Mouse (Mus musculus) C2C12 (cell line): ENCODE data around the gene Luzp1. TPM values are rescaled to one million over a fixed set of nuclear protein-coding genes. Genes with fewer than 3 reads are reported as not detected.
A peak's percentile ranks its signal among the peaks of the same experiment; 100 is the strongest.

Experiments used
- H3K27me3 ChIP-seq: one replicate; pipeline ENCODE4 v1.6.1; 2011; ENCODE audit not compliant: control insufficient read depth, insufficient read depth, insufficient read length
- H3K36me3 ChIP-seq: one replicate; pipeline ENCODE4 v1.6.1; 2011; ENCODE audit not compliant: control insufficient read depth, insufficient read depth
- H3K4me3 ChIP-seq: one replicate; pipeline ENCODE4 v1.5.1; 2011; ENCODE audit warnings: mild to moderate bottlenecking, control low read depth; ENCODE audit not compliant: poor library complexity, insufficient read depth, severe bottlenecking
- H3K79me2 ChIP-seq: one replicate; pipeline ENCODE4 v1.6.1; 2011; ENCODE audit not compliant: control insufficient read depth, insufficient read depth
- H3K79me3 ChIP-seq: one replicate; pipeline ENCODE4 v1.6.1; 2011; ENCODE audit warnings: low read depth, control low read depth
- H3ac ChIP-seq: one replicate; pipeline ENCODE3; 2011; ENCODE audit warnings: low read depth; ENCODE audit not compliant: control insufficient read depth, insufficient read length
- CEBPB ChIP-seq: IDR thresholded peaks from one replicate; pipeline ENCODE4 v1.6.1; 2011; ENCODE audit warnings: low read depth, mild to moderate bottlenecking, control low read depth, moderate library complexity
- CTCF ChIP-seq: IDR thresholded peaks from one replicate; pipeline ENCODE4 v1.5.1; 2011; ENCODE audit not compliant: control insufficient read depth, insufficient read depth, insufficient read length
- FOSL1 ChIP-seq: IDR thresholded peaks from one replicate; pipeline ENCODE4 v1.8.0; 2011; ENCODE audit warnings: mild to moderate bottlenecking, low read length; ENCODE audit not compliant: poor library complexity, insufficient read depth, severe bottlenecking
- MAX ChIP-seq: IDR thresholded peaks from one replicate; pipeline ENCODE4 v1.6.1; 2011; ENCODE audit warnings: mild to moderate bottlenecking, control low read depth
- MYOD1 ChIP-seq: IDR thresholded peaks from one replicate; pipeline ENCODE4 v1.6.1; 2011; ENCODE audit warnings: low read depth; ENCODE audit not compliant: control insufficient read depth, insufficient read length
- MYOG ChIP-seq: IDR thresholded peaks from one replicate; pipeline ENCODE4 v1.6.1; 2011; ENCODE audit not compliant: control insufficient read depth, insufficient read length; ENCODE audit errors: extremely low read depth
- USF1 ChIP-seq: IDR thresholded peaks from one replicate; pipeline ENCODE4 v1.6.1; 2011; ENCODE audit warnings: low read depth, mild to moderate bottlenecking, control low read depth, moderate library complexity
- polyA plus RNA-seq: library from polyadenylated mRNA; unstranded; fragments of >200 nt; fragmentation: generic; extraction: Trizol; gene quantifications from one replicate; pipeline ENCODE4 v1.2.1, GENCODE M21; 2012; ENCODE audit warnings: missing spikeins

Luzp1 gene
- polyA plus RNA-seq, 1 experiment = 16.1 TPM

- Histone ChIP-seq H3K79me2 (peaks cover 95% of the 10 kb centered on the region), H3K4me3 (no peak overlapping the region), H3ac (no peak overlapping the region), H3K27me3 (no peaks in the 10 kb centered on the region), H3K79me3 (peaks cover 73% of the 10 kb centered on the region), H3K36me3 (peaks cover 16% of the 10 kb centered on the region)
- TF ChIP-seq FOSL1 = no peak
- no peak for TF ChIP-seq MAX
- no peak for TF ChIP-seq CEBPB
- TF ChIP-seq MYOG = no peak
- no peak for TF ChIP-seq CTCF
- no peak for TF ChIP-seq MYOD1
- TF ChIP-seq USF1 = no peak
Measured at GRCm38 (mm10) chr4:136518141-136518540, 48.6 kb downstream of the Luzp1 start.

- H3K79me3 ChIP-seq = peaks cover 71% of the 10 kb centered on the region
Measured at GRCm38 (mm10) chr4:136518576-136518975, 49.0 kb downstream of the Luzp1 start.

DNA sequence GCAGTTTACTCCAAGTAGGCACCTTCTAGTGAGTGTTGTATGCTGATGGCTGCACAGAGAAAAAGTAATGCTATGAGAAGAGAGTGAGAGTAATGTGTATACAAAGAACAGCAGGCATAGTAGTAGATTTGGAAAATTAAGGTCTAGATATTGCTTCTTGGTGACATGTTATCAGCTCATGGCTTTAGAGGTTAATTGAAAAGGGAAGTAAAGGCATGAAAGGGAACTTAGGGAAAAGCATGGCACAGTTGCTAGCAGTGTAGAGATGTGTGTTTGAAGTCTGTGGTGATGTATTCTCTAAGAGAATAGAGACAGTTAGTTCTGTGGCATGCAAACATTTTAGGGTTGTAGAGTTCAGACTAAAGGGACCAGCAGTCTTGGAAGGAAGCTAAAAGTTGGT lies 50.3 kb downstream of the Luzp1 start:
- peaks cover 96% of the 10 kb centered on the region for H3K79me2 ChIP-seq
- TF ChIP-seq MAX (no peak), FOSL1 (no peak), USF1 (no peak), CTCF (no peak), MYOD1 (no peak), MYOG (no peak), CEBPB (no peak)
- H3K36me3 ChIP-seq = peaks cover 23% of the 10 kb centered on the region
- H3K4me3 ChIP-seq = no peak overlapping the region
- no peaks in the 10 kb centered on the region for H3K27me3 ChIP-seq
- peaks cover 69% of the 10 kb centered on the region for H3K79me3 ChIP-seq
- H3ac ChIP-seq = no peak overlapping the region

More at GRCm38 (mm10) chr4:136518576-136518975, 49.0 kb downstream of the Luzp1 start:
- no peak overlapping the region for H3K4me3 ChIP-seq
- no peak for TF ChIP-seq MYOG
- TF ChIP-seq FOSL1 = no peak
- TF ChIP-seq CEBPB = no peak
- TF ChIP-seq MYOD1 = no peak
- TF ChIP-seq MAX = no peak
- TF ChIP-seq CTCF = no peak
- no peak for TF ChIP-seq USF1
- no peak overlapping the region for H3ac ChIP-seq
- H3K79me2 ChIP-seq = peaks cover 95% of the 10 kb centered on the region
- H3K36me3 ChIP-seq = peaks cover 16% of the 10 kb centered on the region
- no peaks in the 10 kb centered on the region for H3K27me3 ChIP-seq

DNA sequence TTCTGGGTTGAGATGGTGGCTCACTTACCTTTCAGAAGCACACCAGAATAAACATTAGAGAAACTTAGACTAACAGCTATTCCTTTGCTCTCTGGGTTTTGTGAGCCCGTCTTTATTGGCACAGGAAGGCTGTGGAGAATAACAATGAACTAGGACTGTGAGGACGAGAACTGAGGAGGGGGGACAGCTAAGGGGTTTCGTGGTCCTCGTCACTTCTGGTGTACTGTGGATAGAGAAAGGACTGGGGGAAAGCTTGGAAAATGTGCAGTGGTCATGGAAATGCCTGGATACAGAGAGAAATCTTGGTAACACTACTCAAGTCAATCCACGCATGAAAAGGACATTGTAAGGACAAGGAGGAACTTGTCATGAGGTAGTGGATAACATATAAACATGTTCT lies 52.3 kb downstream of the Luzp1 start:
- Histone ChIP-seq H3K27me3 (no peaks in the 10 kb centered on the region), H3ac (no peak overlapping the region), H3K4me3 (no peak overlapping the region), H3K79me2 (peaks cover 95% of the 10 kb centered on the region), H3K79me3 (peaks cover 60% of the 10 kb centered on the region), H3K36me3 (peaks cover 20% of the 10 kb centered on the region)
- TF ChIP-seq MYOG (no peak), USF1 (no peak)

GRCm38 (mm10) chr4:136524309-136524708 lies 54.7 kb downstream of the Luzp1 start:
- TF ChIP-seq CEBPB (no peak), USF1 (no peak), MAX (no peak), MYOG (no peak), CTCF (no peak), MYOD1 (no peak)
- Histone ChIP-seq H3K4me3 (no peak overlapping the region), H3K79me3 (peaks cover 68% of the 10 kb centered on the region), H3K36me3 (peaks cover 24% of the 10 kb centered on the region), H3K79me2 (peaks cover 97% of the 10 kb centered on the region), H3ac (no peak overlapping the region), H3K27me3 (no peaks in the 10 kb centered on the region)

DNA sequence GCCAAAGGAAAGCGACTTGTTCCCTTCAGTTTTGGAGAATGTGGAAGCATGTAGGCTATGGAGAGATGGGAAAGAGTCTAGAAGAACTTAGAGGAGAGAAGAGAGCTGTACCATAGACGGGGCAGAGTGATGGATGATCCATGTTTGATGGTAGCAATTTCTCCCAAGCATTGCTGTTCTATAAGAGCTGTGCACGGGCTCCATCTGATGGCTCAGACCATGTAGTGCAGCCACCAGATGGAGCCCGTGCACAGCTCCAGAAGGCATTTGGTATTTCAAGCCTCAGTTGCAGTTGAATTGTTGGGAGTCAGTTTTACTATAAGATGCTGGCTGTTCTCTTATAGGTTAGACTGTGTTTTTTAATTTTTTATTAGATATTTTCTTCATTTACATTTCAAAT lies 56.9 kb downstream of the Luzp1 start:
- Histone ChIP-seq H3K4me3 (no peak overlapping the region), H3K27me3 (no peaks in the 10 kb centered on the region), H3K79me2 (peaks cover 95% of the 10 kb centered on the region), H3ac (no peak overlapping the region), H3K36me3 (peaks cover 32% of the 10 kb centered on the region), H3K79me3 (peaks cover 60% of the 10 kb centered on the region)
- no peak for TF ChIP-seq MYOG
- peak; percentile 3 for TF ChIP-seq CTCF
